Mouse (Mus musculus): ENCODE results near the gene Tdgf1. TPM values are rescaled to one million over a fixed set of nuclear protein-coding genes. Genes with fewer than 3 reads are reported as not detected.

The Tdgf1 gene
- polyA plus RNA-seq, 1 experiment: 0.94 TPM

Other genes starting within 250 kb of the Tdgf1 start
- gene Myl3, start 204.3 kb downstream of the Tdgf1 start, polyA plus RNA-seq (2012; rRNA removed): 0.32 and 0.46 TPM in 2 replicates
- 6.9 and 9.1 TPM in 2 replicates for gene Pth1r, start 199.0 kb downstream of the Tdgf1 start, polyA plus RNA-seq (2012; rRNA removed)
- 0.06 TPM in 1 of 2 replicates, not detected in the other for gene Prss42, start 148.0 kb downstream of the Tdgf1 start, polyA plus RNA-seq (2012; rRNA removed)
- gene Prss44, start 132.2 kb downstream of the Tdgf1 start, polyA plus RNA-seq (2012; rRNA removed): not detected in 2 replicates
- gene Prss43, start 119.5 kb downstream of the Tdgf1 start, polyA plus RNA-seq (2012; rRNA removed): 0.06 and 0.15 TPM in 2 replicates
- gene Prss45, start 111.6 kb downstream of the Tdgf1 start, polyA plus RNA-seq (2012; rRNA removed): 0.42 and 0.54 TPM in 2 replicates
- gene Prss46, start 101.7 kb downstream of the Tdgf1 start, polyA plus RNA-seq (2012; rRNA removed): not detected in 2 replicates
- 0.65 and 0.86 TPM in 2 replicates for gene Prss50, start 88.2 kb downstream of the Tdgf1 start, polyA plus RNA-seq (2012; rRNA removed)
- 7.9 and 8.3 TPM in 2 replicates for gene Als2cl, start 66.3 kb downstream of the Tdgf1 start, polyA plus RNA-seq (2012; rRNA removed)
- 2.2 and 2.5 TPM in 2 replicates for gene Tmie, start 66.0 kb downstream of the Tdgf1 start, polyA plus RNA-seq (2012; rRNA removed)
- not detected in 2 replicates for gene Fam240a, start 29.3 kb downstream of the Tdgf1 start, polyA plus RNA-seq (2012; rRNA removed)
- gene Lrrc2, start 5.4 kb upstream of the Tdgf1 start, polyA plus RNA-seq (2012; rRNA removed): 0.97 and 1.0 TPM in 2 replicates
- 0.50 and 0.71 TPM in 2 replicates for gene Rtp3, start 44.4 kb upstream of the Tdgf1 start, polyA plus RNA-seq (2012; rRNA removed)
- 0.06 and 0.71 TPM in 2 replicates for gene Ltf, start 73.1 kb upstream of the Tdgf1 start, polyA plus RNA-seq (2012; rRNA removed)
- gene Ccrl2, start 111.4 kb upstream of the Tdgf1 start, polyA plus RNA-seq (2012; rRNA removed): 1.5 and 1.6 TPM in 2 replicates
- 45.6 and 52.0 TPM in 2 replicates for gene Lrrfip2, start 171.4 kb upstream of the Tdgf1 start, polyA plus RNA-seq (2012; rRNA removed)